Mouse (Mus musculus): Measurements from ENCODE around the gene Fkbp8. TPM values are rescaled to one million over a fixed set of nuclear protein-coding genes. Genes with fewer than 3 reads are reported as not detected.
"Not testable (repeated sequence)": the region's sequence is repeated elsewhere in the genome, so short reads cannot be mapped to it uniquely, and the experiment has no call there.

The Fkbp8 gene
- total RNA-seq, 2 experiments from 2014 or later = 337 to 361 TPM

- DNase-seq (ENCODE audit: low spot score in 2 of 2) = no peak
These were observed 25.5 kb upstream of the Fkbp8 start for GRCm38 (mm10) chr8:70501820-70502529.

- DNase-seq (ENCODE audit: low spot score in 2 of 2) = no peak
These were observed 25.0 kb upstream of the Fkbp8 start for GRCm38 (mm10) chr8:70502540-70502939.

- DNase-seq (ENCODE audit: low spot score in 2 of 2) = peak; percentile 68 to 78
These were observed 24.3 kb upstream of the Fkbp8 start for GRCm38 (mm10) chr8:70503062-70503750.

- DNase-seq (ENCODE audit: low spot score in 2 of 2) = peak; percentile 64 to 78
These were observed 23.2 kb upstream of the Fkbp8 start for GRCm38 (mm10) chr8:70504291-70504716.

GRCm38 (mm10) chr8:70504851-70505250, 22.7 kb upstream of the Fkbp8 start:
- peak; percentile 90 for DNase-seq (ENCODE audit: low spot score in 2 of 2)

- no peak for DNase-seq (ENCODE audit: low spot score in 2 of 2)
These were observed 21.7 kb upstream of the Fkbp8 start for GRCm38 (mm10) chr8:70505698-70506327.

GRCm38 (mm10) chr8:70506328-70507026, 21.0 kb upstream of the Fkbp8 start, which contains the start of gene Rex1bd:
Gene Rex1bd, minus strand, starts transcription at chr8:70506752.
- DNase-seq (ENCODE audit: low spot score in 2 of 2) = peak; percentile 95 to 98

GRCm38 (mm10) chr8:70507027-70507393, 20.5 kb upstream of the Fkbp8 start:
- no peak for DNase-seq (ENCODE audit: low spot score in 2 of 2)

- no peak for DNase-seq (ENCODE audit: low spot score in 2 of 2)
These were observed 18.1 kb upstream of the Fkbp8 start for GRCm38 (mm10) chr8:70509281-70509952.

- DNase-seq (ENCODE audit: low spot score in 2 of 2) = peak; percentile 97 to 98
These were observed 17.2 kb upstream of the Fkbp8 start, which contains the start of gene Uba52 for GRCm38 (mm10) chr8:70510228-70510915. Gene Uba52, minus strand, starts transcription at chr8:70510801.

GRCm38 (mm10) chr8:70511174-70511573, 16.4 kb upstream of the Fkbp8 start:
- DNase-seq (ENCODE audit: low spot score in 2 of 2) = not testable (repeated sequence)

GRCm38 (mm10) chr8:70511770-70512169, 15.8 kb upstream of the Fkbp8 start:
- no peak for DNase-seq (ENCODE audit: low spot score in 2 of 2)

- DNase-seq (ENCODE audit: low spot score in 2 of 2) = no peak
These were observed 15.1 kb upstream of the Fkbp8 start for GRCm38 (mm10) chr8:70512253-70512903.

- no peak for DNase-seq (ENCODE audit: low spot score in 2 of 2)
These were observed 14.1 kb upstream of the Fkbp8 start for GRCm38 (mm10) chr8:70513441-70513840.

GRCm38 (mm10) chr8:70517940-70518643, 9.4 kb upstream of the Fkbp8 start:
- no peak for DNase-seq (ENCODE audit: low spot score in 2 of 2)

- DNase-seq (ENCODE audit: low spot score in 2 of 2) = no peak
These were observed 8.5 kb upstream of the Fkbp8 start for GRCm38 (mm10) chr8:70519043-70519442.

GRCm38 (mm10) chr8:70519606-70520005, 7.9 kb upstream of the Fkbp8 start:
- DNase-seq (ENCODE audit: low spot score in 2 of 2) = no peak

GRCm38 (mm10) chr8:70522592-70523403, 4.7 kb upstream of the Fkbp8 start:
- DNase-seq (ENCODE audit: low spot score in 2 of 2) = peak; percentile 93 to 97
